In the genomic region with DNA sequence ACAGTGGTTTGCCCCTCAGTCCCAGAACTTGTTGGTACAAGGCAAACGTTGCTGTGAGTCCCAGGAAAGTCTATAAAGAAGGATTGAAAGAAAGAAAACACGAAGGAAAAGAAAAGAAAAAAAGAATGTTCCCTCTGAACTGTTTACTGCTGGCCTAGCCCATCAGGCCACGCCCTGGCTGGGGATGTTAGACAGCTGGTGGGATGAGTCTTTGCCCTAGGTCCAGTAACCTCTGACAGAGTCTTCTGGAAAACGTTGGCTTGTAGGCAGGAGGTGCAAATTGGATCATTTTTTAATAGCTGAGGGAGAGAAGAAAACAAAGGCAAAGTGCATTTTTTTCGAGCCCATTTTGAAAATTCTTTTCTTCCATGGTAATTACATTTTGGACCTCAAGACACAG, we compare ENCODE assay signal across 19 mouse cellular contexts.
"Had no signal": no experiment of that assay in that cellular context is flagged by ENCODE, and none has a peak within 500 bp of the region (broad histone marks: within the 10 kb centered on the region; RNA-seq: fewer than 3 reads in every experiment).

No protein-coding gene starts in this region.

- H3K4me3 ChIP-seq: heart, adult 2 months; heart, embryonic 13.5 days; heart, embryonic 15.5 days; hindbrain, embryonic 10.5 days; hindbrain, embryonic 12.5 days; intestine, embryonic 15.5 days; layer of hippocampus, adult 2 months; left cerebral cortex, adult 2 months; limb, embryonic 10.5 days; limb, embryonic 12.5 days had no signal

- H3K4me1 ChIP-seq: heart, embryonic 13.5 days; heart, embryonic 15.5 days; hindbrain, embryonic 10.5 days; hindbrain, embryonic 12.5 days; intestine, embryonic 15.5 days; limb, embryonic 10.5 days; limb, embryonic 12.5 days had no signal

- DNase-seq: forebrain, postnatal 0 days; gastrocnemius, postnatal 14 days; heart, adult 2 months; heart, postnatal 4 days; kidney, adult 18-20 months; kidney, adult 8-10 months; kidney, postnatal 10 days; kidney, postnatal 25 days; kidney, postnatal 4 days; liver had no signal
